Mouse (Mus musculus): ENCODE measurements around the gene Wwox.

DNA sequence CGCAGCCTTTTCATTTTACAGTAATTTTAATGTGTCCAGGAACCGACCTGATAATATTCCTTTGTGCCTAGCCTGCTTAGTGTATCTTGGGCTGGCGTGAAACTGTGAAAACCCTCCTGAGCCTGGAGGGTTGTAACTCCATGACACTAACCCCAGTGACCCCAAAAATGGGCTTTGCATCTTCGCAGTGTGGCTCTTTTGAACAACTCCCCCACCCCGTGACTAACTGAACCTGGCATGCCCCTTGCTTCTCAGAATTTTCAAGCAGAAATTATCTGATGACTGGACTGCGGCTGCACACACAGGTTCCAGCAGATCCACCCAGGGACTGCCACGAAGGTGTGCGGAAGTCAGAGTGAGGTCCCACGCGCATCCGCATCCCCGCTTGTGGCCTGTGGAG is 631.8 kb downstream of the Wwox start:
- TF ChIP-seq CTCF (IDR thresholded peaks at IDR 0.05; ENCODE audit: control insufficient read depth, insufficient read depth, low read length) (no peak), POLR2A (IDR thresholded peaks at IDR 0.05; ENCODE audit: borderline replicate concordance, control insufficient read depth, low read depth, low read length) (no peak)
